Mouse (Mus musculus) stomach, adult 2 months (tissue): ENCODE measurements around the gene Gm11492. TPM values are rescaled to one million over a fixed set of nuclear protein-coding genes. Genes with fewer than 3 reads are reported as not detected.

Experiments used
- polyA plus RNA-seq: library from polyadenylated mRNA; depleted of rRNA; stranded (reverse); fragments of >200 nt; gene quantifications from 2 replicates; pipeline ENCODE4 v1.2.3, GENCODE M21; 2012; rRNA removed

Gene Gm11492
- polyA plus RNA-seq = not detected in 2 replicates

GRCm38 (mm10) chr11:87566501-87566900, at the start of gene Gm11492:
TSS of gene Gm11492 (plus strand) at chr11:87566653.

GRCm38 (mm10) chr11:87568255-87568953, 2.0 kb downstream of the Gm11492 start, which contains the start of gene Sept4:
TSS of gene Sept4 (plus strand) at chr11:87568903.

GRCm38 (mm10) chr11:87591526-87592353, 25.3 kb downstream of the Gm11492 start, which contains the start of gene Mtmr4:
TSS of gene Mtmr4 (plus strand) at chr11:87592162.

GRCm38 (mm10) chr11:87616790-87617474, 50.5 kb downstream of the Gm11492 start, which contains the start of gene Hsf5:
TSS of gene Hsf5 (plus strand) at chr11:87617164.

Other genes starting within 250 kb of the Gm11492 start
- gene Ppm1e, start 207.6 kb upstream of the Gm11492 start, polyA plus RNA-seq = 0.53 and 0.56 TPM in 2 replicates
- gene Rad51c, start 161.7 kb upstream of the Gm11492 start, polyA plus RNA-seq = 0.10 and 0.12 TPM in 2 replicates
- 0.03 TPM in 1 of 2 replicates, not detected in the other for gene Tex14, start 161.6 kb upstream of the Gm11492 start, polyA plus RNA-seq
- gene Sept4, start 2.2 kb downstream of the Gm11492 start, polyA plus RNA-seq = 2.9 and 3.1 TPM in 2 replicates
- 12.9 and 13.4 TPM in 2 replicates for gene Mtmr4, start 25.5 kb downstream of the Gm11492 start, polyA plus RNA-seq
- gene Hsf5, start 50.5 kb downstream of the Gm11492 start, polyA plus RNA-seq = 0.04 TPM in 1 of 2 replicates, not detected in the other
- gene Rnf43, start 96.1 kb downstream of the Gm11492 start, polyA plus RNA-seq = 9.4 and 10.8 TPM in 2 replicates
- gene Supt4a, start 170.9 kb downstream of the Gm11492 start, polyA plus RNA-seq = 12.7 and 14.1 TPM in 2 replicates
- 0.88 and 1.2 TPM in 2 replicates for gene Tspoap1, start 193.9 kb downstream of the Gm11492 start, polyA plus RNA-seq
- gene Mpo, start 226.9 kb downstream of the Gm11492 start, polyA plus RNA-seq = 0.12 TPM in 1 of 2 replicates, not detected in the other